Mouse (Mus musculus) embryonic facial prominence, embryonic 10.5 days (tissue): ENCODE measurements at regions not wholly inside any gene's neighbourhood (a gene's known extent, or its start where the extent isn't known, plus 50 kb on each side); places are given as distances from the start of the nearest gene placed in this dataset.

Experiments
- DNase-seq: peaks from one replicate; pipeline ENCODE4 v3.0.0-alpha.2; 2017; ENCODE audit warnings: low spot score
- H3K27ac ChIP-seq: fragments of 300-500 bp; sonication (generic); replicated peaks from 2 replicates; pipeline ENCODE4 v1.5.1; 2016; ENCODE audit warnings: mild to moderate bottlenecking
- H3K27me3 ChIP-seq: fragments of 300-500 bp; sonication (generic); replicated peaks from 2 replicates; pipeline ENCODE4 v1.6.1; 2016; ENCODE audit warnings: low read depth, mild to moderate bottlenecking; ENCODE audit not compliant: poor library complexity, severe bottlenecking
- H3K36me3 ChIP-seq: fragments of 300-500 bp; sonication (generic); replicated peaks from 2 replicates; pipeline ENCODE4 v1.6.1; 2016; ENCODE audit warnings: mild to moderate bottlenecking, moderate library complexity
- H3K4me1 ChIP-seq: fragments of 300-500 bp; sonication (generic); 2 replicates; pipeline ENCODE4 v1.6.1; 2016
- H3K4me3 ChIP-seq: fragments of 300-500 bp; sonication (generic); 2 replicates; pipeline ENCODE4 v1.5.1; 2016; ENCODE audit warnings: mild to moderate bottlenecking, moderate library complexity
- H3K9me3 ChIP-seq: fragments of 300-500 bp; sonication (generic); 2 replicates; pipeline ENCODE4 v1.6.1; 2016; ENCODE audit warnings: mild to moderate bottlenecking
- WGBS: fragments of 180-500 bp; shearing (Covaris S2); methylation state at CpG from one replicate; pipeline ENCODE4 v1.1.7; 2016; 5-methylcytosine and 5-hydroxymethylcytosine counted together

GRCm38 (mm10) chr11:117568606-117568991 lies 84.4 kb downstream of the Gm11733 start:
- no peak overlapping the region for H3K4me3 ChIP-seq
- DNase-seq, result no peak
- WGBS, result 88% methylated on average over 9 of the region's 9 CpGs
- H3K9me3 ChIP-seq, result no peaks in the 10 kb centered on the region; the same call in 1 of the 2 replicates
- H3K27ac ChIP-seq, result peak overlapping the region; percentile 7; the same call in 1 of the 2 replicates
- H3K4me1 ChIP-seq, result peaks cover 35% of the 10 kb centered on the region
- no peaks in the 10 kb centered on the region for H3K36me3 ChIP-seq
- no peaks in the 10 kb centered on the region for H3K27me3 ChIP-seq

DNA sequence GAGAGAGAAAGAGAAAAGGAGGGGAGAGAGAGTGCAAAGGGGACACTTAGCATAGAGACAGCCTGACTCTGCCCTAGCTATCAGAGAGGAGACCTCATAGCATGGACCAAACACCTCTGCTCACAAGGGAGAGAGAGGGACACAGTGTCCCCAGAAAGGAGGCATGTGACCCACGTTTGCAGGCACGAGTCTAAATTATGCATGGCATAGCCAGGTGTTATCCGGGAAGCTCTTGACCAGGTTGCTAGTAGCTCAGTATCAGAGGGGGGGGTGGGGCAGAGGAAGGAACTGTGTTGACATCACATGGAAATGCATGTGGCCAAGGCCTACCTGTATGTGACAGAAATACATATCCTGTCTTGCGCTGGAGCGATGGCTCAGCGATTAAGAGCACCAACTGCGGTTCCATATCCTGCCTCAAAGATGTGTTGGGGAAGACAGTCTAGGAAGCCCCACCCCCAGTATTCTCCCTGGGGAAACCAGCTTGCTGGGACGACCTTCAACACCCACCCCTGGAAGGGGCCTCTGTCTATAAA lies 84.5 kb upstream of the Tnrc6c start:
- 83% methylated on average over 8 of the region's 8 CpGs for WGBS
- H3K4me3 ChIP-seq, result no peak overlapping the region
- peak overlapping the region; percentile 31; the same call in 1 of the 2 replicates for H3K27ac ChIP-seq
- no peaks in the 10 kb centered on the region for H3K36me3 ChIP-seq
- no peaks in the 10 kb centered on the region; the same call in 1 of the 2 replicates for H3K9me3 ChIP-seq
- no peak for DNase-seq
- peaks cover 42% of the 10 kb centered on the region for H3K4me1 ChIP-seq
- no peaks in the 10 kb centered on the region for H3K27me3 ChIP-seq

- 89% methylated on average over 3 of the region's 3 CpGs for WGBS
- peaks cover 38% of the 10 kb centered on the region for H3K4me1 ChIP-seq
- 0 out of 2 replicates have a peak overlapping the region, but pooled peaks have one; percentile 4 for H3K27ac ChIP-seq
- H3K9me3 ChIP-seq, result no peaks in the 10 kb centered on the region
- H3K27me3 ChIP-seq, result no peaks in the 10 kb centered on the region
- no peak for DNase-seq
- H3K36me3 ChIP-seq, result no peaks in the 10 kb centered on the region
- no peak overlapping the region for H3K4me3 ChIP-seq
Observed at GRCm38 (mm10) chr11:117571858-117572257, 82.2 kb upstream of the Tnrc6c start.

GRCm38 (mm10) chr11:117574721-117575120 lies 79.4 kb upstream of the Tnrc6c start:
- WGBS, result 74% methylated on average over 3 of the region's 3 CpGs
- Histone ChIP-seq H3K9me3 (no peaks in the 10 kb centered on the region), H3K4me3 (no peak overlapping the region), H3K27me3 (peaks cover 6% of the 10 kb centered on the region; the same call in 1 of the 2 replicates), H3K27ac (no peak overlapping the region), H3K4me1 (peaks cover 30% of the 10 kb centered on the region), H3K36me3 (no peaks in the 10 kb centered on the region)
- DNase-seq, result no peak

DNA sequence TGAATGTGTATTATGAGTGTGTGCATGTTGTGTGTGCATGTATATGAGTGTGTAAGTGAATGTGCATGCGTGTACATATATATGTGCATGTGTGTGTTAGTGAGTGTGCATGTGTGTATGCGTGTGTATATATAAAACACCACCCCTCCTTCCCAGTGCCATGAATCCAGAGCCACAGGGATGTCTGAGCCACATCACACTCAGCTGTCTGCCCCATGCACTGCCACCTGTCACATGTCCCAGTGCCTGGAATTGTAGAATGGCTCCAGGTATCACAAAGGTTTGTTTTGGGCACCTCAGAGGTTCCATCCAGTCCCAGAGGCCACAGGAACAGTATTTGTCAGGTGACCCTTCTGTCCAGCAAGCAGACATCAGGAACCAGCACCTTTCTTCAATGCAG lies 75.0 kb upstream of the Tnrc6c start:
- H3K4me1 ChIP-seq, result peaks cover 16% of the 10 kb centered on the region
- 97% methylated on average over 2 of the region's 2 CpGs for WGBS
- 0 out of 2 replicates have a peak overlapping the region, but pooled peaks have one; percentile 21 for H3K27ac ChIP-seq
- no peaks in the 10 kb centered on the region for H3K9me3 ChIP-seq
- no peak overlapping the region for H3K4me3 ChIP-seq
- peaks cover 6% of the 10 kb centered on the region; the same call in 1 of the 2 replicates for H3K27me3 ChIP-seq
- H3K36me3 ChIP-seq, result no peaks in the 10 kb centered on the region
- DNase-seq, result no peak

- DNase-seq, result no peak
- peaks cover 15% of the 10 kb centered on the region for H3K4me1 ChIP-seq
- no peaks in the 10 kb centered on the region for H3K36me3 ChIP-seq
- 57% methylated on average over 3 of the region's 3 CpGs for WGBS
- no peaks in the 10 kb centered on the region for H3K9me3 ChIP-seq
- H3K27ac ChIP-seq, result 0 out of 2 replicates have a peak overlapping the region, but pooled peaks have one; percentile 21
- no peak overlapping the region for H3K4me3 ChIP-seq
- H3K27me3 ChIP-seq, result peaks cover 6% of the 10 kb centered on the region; the same call in 1 of the 2 replicates
Observed at GRCm38 (mm10) chr11:117579720-117580119, 74.4 kb upstream of the Tnrc6c start.

GRCm38 (mm10) chr11:117583478-117583877 lies 70.6 kb upstream of the Tnrc6c start:
- Histone ChIP-seq H3K36me3 (no peaks in the 10 kb centered on the region), H3K27ac (no peak overlapping the region), H3K4me3 (no peak overlapping the region), H3K9me3 (no peaks in the 10 kb centered on the region), H3K4me1 (peaks cover 29% of the 10 kb centered on the region), H3K27me3 (no peaks in the 10 kb centered on the region)
- DNase-seq, result no peak
- 92% methylated on average over 8 of the region's 8 CpGs for WGBS

- H3K27ac ChIP-seq, result 0 out of 2 replicates have a peak overlapping the region, but pooled peaks have one; percentile 36
- peaks cover 35% of the 10 kb centered on the region for H3K4me1 ChIP-seq
- no peaks in the 10 kb centered on the region for H3K36me3 ChIP-seq
- no peaks in the 10 kb centered on the region; the same call in 1 of the 2 replicates for H3K9me3 ChIP-seq
- H3K4me3 ChIP-seq, result no peak overlapping the region
- DNase-seq, result no peak
- H3K27me3 ChIP-seq, result no peaks in the 10 kb centered on the region
- 88% methylated on average over 5 of the region's 5 CpGs for WGBS
Observed at GRCm38 (mm10) chr11:117585556-117585955, 68.5 kb upstream of the Tnrc6c start.

DNA sequence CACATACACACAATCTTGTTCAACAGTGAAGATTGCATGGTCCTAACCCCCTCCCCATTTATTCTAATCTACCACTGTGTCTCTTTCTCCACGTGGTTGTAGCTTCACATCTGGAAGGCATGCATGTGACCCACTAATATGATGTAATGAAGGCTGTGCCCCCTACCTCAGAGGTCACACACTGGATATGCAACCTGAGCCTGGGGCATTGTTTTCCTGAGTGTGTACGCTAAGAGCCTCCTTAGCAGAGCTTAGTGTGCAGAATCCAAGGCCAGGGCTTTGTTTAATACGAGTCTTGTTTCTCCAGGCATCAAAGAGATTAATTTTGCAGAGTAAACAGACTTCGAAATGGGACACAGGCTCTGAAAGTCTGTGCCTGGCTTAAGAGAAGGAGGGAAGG lies 68.0 kb upstream of the Tnrc6c start:
- peak; percentile 65 for DNase-seq
- 21% methylated on average over 4 of the region's 4 CpGs for WGBS
- Histone ChIP-seq H3K4me3 (no peak overlapping the region), H3K27me3 (no peaks in the 10 kb centered on the region), H3K27ac (peak overlapping the region; percentile 69; the same call in 1 of the 2 replicates), H3K9me3 (peaks cover 4% of the 10 kb centered on the region; the same call in 1 of the 2 replicates), H3K36me3 (no peaks in the 10 kb centered on the region), H3K4me1 (peaks cover 35% of the 10 kb centered on the region)

- peaks cover 33% of the 10 kb centered on the region for H3K4me1 ChIP-seq
- no peak for DNase-seq
- no peak overlapping the region for H3K4me3 ChIP-seq
- WGBS, result 89% methylated on average over 7 of the region's 7 CpGs
- peaks cover 4% of the 10 kb centered on the region; the same call in 1 of the 2 replicates for H3K9me3 ChIP-seq
- peak overlapping the region; percentile 69; the same call in 1 of the 2 replicates for H3K27ac ChIP-seq
- no peaks in the 10 kb centered on the region for H3K36me3 ChIP-seq
- no peaks in the 10 kb centered on the region for H3K27me3 ChIP-seq
Observed at GRCm38 (mm10) chr11:117586857-117587425, 67.1 kb upstream of the Tnrc6c start.

GRCm38 (mm10) chr11:117589006-117589405 lies 65.1 kb upstream of the Tnrc6c start:
- peaks cover 4% of the 10 kb centered on the region; the same call in 1 of the 2 replicates for H3K9me3 ChIP-seq
- 86% methylated on average over 8 of the region's 8 CpGs for WGBS
- H3K4me1 ChIP-seq, result peaks cover 31% of the 10 kb centered on the region
- no peak overlapping the region for H3K4me3 ChIP-seq
- no peaks in the 10 kb centered on the region for H3K36me3 ChIP-seq
- H3K27me3 ChIP-seq, result 0 out of 2 replicates have a peak, but pooled peaks cover 4% of the 10 kb centered on the region
- DNase-seq, result no peak
- H3K27ac ChIP-seq, result peak overlapping the region; percentile 73

DNA sequence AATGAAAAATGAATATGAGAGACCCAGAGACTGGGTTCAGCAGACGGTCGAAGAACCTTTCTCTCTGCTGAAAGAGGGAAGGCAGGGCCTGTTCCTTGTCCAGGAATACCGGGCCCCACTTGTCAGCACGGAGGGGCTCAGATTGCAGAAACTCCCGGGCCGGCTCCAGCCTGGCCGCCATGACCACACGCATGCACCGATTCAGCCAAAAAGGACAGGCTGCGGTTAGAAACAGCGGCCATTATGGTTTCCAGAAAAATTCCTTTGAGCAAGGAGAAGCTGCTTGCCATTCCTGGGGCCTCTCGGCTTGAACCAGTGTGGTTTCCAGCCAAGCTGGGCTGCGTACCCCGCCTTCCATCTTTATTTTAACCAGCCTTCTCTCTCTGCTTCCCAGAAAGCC lies 64.7 kb upstream of the Tnrc6c start:
- Histone ChIP-seq H3K36me3 (no peaks in the 10 kb centered on the region), H3K27ac (peak overlapping the region; percentile 73), H3K27me3 (peaks cover 6% of the 10 kb centered on the region; the same call in 1 of the 2 replicates), H3K9me3 (peaks cover 4% of the 10 kb centered on the region; the same call in 1 of the 2 replicates), H3K4me1 (peaks cover 31% of the 10 kb centered on the region), H3K4me3 (no peak overlapping the region)
- WGBS, result 77% methylated on average over 14 of the region's 14 CpGs
- DNase-seq, result no peak

DNA sequence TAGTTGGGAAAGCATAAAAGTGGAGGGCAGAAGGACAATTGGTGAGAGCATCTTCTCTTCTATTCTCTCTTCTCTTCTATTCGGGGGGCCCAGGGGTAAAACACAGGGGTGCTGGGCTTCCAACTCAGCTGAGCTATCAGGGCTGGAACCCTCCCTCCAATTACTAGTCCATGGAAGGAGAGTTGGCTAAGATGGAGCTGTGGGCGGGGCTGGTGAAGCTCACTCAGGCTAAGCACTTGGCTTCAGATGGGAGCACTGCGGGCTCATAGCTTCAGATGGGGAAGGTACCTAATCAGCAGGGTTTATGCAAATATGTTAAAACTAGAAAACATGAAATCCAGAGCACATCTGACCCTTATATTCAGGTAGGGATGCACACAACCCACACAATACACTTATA lies 61.5 kb upstream of the Tnrc6c start:
- peaks cover 38% of the 10 kb centered on the region for H3K27me3 ChIP-seq
- H3K27ac ChIP-seq, result no peak overlapping the region
- 60% methylated on average over 3 of the region's 3 CpGs for WGBS
- H3K9me3 ChIP-seq, result peaks cover 4% of the 10 kb centered on the region; the same call in 1 of the 2 replicates
- peaks cover 33% of the 10 kb centered on the region for H3K4me1 ChIP-seq
- H3K4me3 ChIP-seq, result no peak overlapping the region
- H3K36me3 ChIP-seq, result no peaks in the 10 kb centered on the region
- DNase-seq, result no peak
